Mouse (Mus musculus) MEL (cell line): ENCODE measurements around the gene Gpr37l1. TPM values are rescaled to one million over a fixed set of nuclear protein-coding genes. Genes with fewer than 3 reads are reported as not detected.

Source experiments
- DNase-seq: peaks from one replicate; pipeline ENCODE4 v3.0.0; 2011; ENCODE audit warnings: low read depth, low spot score
- H3K27ac ChIP-seq: 2 replicates; pipeline ENCODE4 v1.5.1; 2012; ENCODE audit warnings: low read depth, mild to moderate bottlenecking, control low read depth, low read length, moderate library complexity; ENCODE audit not compliant: control insufficient read depth
- H3K27me3 ChIP-seq, 2 experiments: fragments of 150-350 bp in 1 of 2; sonication (generic) in 1 of 2; 2 replicates each; pipeline ENCODE4 v1.6.1; 2012; ENCODE audit warnings: low read length in 2 of 2, mild to moderate bottlenecking in 2 of 2, improper control_type of control experiment in 1 of 2, moderate library complexity in 1 of 2; ENCODE audit not compliant: insufficient read depth in 2 of 2, control insufficient read depth in 1 of 2
- H3K36me3 ChIP-seq, 2 experiments: 2 replicates each; pipeline ENCODE4 v1.6.1; 2012 to 2014; ENCODE audit warnings: low read length in 2 of 2, improper control_type of control experiment in 1 of 2, inconsistent platforms in 1 of 2, mild to moderate bottlenecking in 1 of 2; ENCODE audit not compliant: insufficient read depth in 2 of 2, control insufficient read depth in 1 of 2
- H3K4me1 ChIP-seq, 2 experiments: fragments of 150-350 bp in 1 of 2; sonication (generic) in 1 of 2; 2 replicates each; pipeline ENCODE4 v1.6.1; 2012; ENCODE audit warnings: low read length in 2 of 2, improper control_type of control experiment in 1 of 2, mild to moderate bottlenecking in 1 of 2; ENCODE audit not compliant: insufficient read depth in 2 of 2, control insufficient read depth in 1 of 2
- H3K4me3 ChIP-seq, 2 experiments: fragments of 150-350 bp in 1 of 2; sonication (generic) in 1 of 2; 2 replicates each; pipeline ENCODE4 v1.5.1; 2012; ENCODE audit warnings: low read depth in 2 of 2, low read length in 2 of 2, mild to moderate bottlenecking in 2 of 2, moderate library complexity in 2 of 2, control low read depth in 1 of 2, improper control_type of control experiment in 1 of 2; ENCODE audit not compliant: control insufficient read depth in 1 of 2, insufficient read depth in 1 of 2
- H3K79me2 ChIP-seq: 2 replicates; pipeline ENCODE4 v1.6.1; 2012; ENCODE audit warnings: mild to moderate bottlenecking, low read length, moderate library complexity; ENCODE audit not compliant: control insufficient read depth, poor library complexity, insufficient read depth
- H3K9ac ChIP-seq: 2 replicates; pipeline ENCODE4 v1.6.1; 2012; ENCODE audit warnings: low read depth, mild to moderate bottlenecking, control low read depth, low read length, moderate library complexity; ENCODE audit not compliant: control insufficient read depth, poor library complexity, severe bottlenecking
- H3K9me3 ChIP-seq: fragments of 150-350 bp; sonication (generic); replicated peaks from 2 replicates; pipeline ENCODE4 v1.6.1; 2012; ENCODE audit warnings: mild to moderate bottlenecking, low read length, improper control_type of control experiment, moderate library complexity; ENCODE audit not compliant: insufficient read depth
- BHLHE40 ChIP-seq: IDR thresholded peaks from 2 replicates; pipeline ENCODE4 v1.6.1; 2012; ENCODE audit warnings: low read depth, mild to moderate bottlenecking, inconsistent platforms, low read length, improper control_type of control experiment, borderline replicate concordance
- CHD2 ChIP-seq: IDR thresholded peaks from 2 replicates; pipeline ENCODE4 v1.6.1; 2011; ENCODE audit warnings: low read length, improper control_type of control experiment
- CTCF ChIP-seq, 3 experiments: IDR thresholded peaks in 2 of 3; conservative IDR thresholded peaks in 1 of 3; 2 replicates each; pipeline ENCODE4 v1.5.1; 2011 to 2012; ENCODE audit warnings: low read length in 3 of 3, low read depth in 2 of 3, mild to moderate bottlenecking in 2 of 3, improper control_type of control experiment in 1 of 3, inconsistent platforms in 1 of 3, mixed read lengths in 1 of 3, moderate library complexity in 1 of 3; ENCODE audit not compliant: control insufficient read depth in 1 of 3, insufficient read depth in 1 of 3, poor library complexity in 1 of 3, severe bottlenecking in 1 of 3
- E2F4 ChIP-seq: IDR thresholded peaks from 2 replicates; pipeline ENCODE4 v1.6.1; 2011; ENCODE audit warnings: low read depth, low read length, improper control_type of control experiment, borderline replicate concordance
- ELF1 ChIP-seq: IDR thresholded peaks from 2 replicates; pipeline ENCODE4 v1.6.1; 2014; ENCODE audit warnings: low read depth, mild to moderate bottlenecking, inconsistent platforms, low read length, improper control_type of control experiment, moderate library complexity
- EP300 ChIP-seq, 2 experiments: IDR thresholded peaks; 2 replicates each; pipeline ENCODE4 v1.6.1; 2011; ENCODE audit warnings: improper control_type of control experiment in 2 of 2, low read length in 2 of 2, low read depth in 1 of 2, mild to moderate bottlenecking in 1 of 2
- GABPA ChIP-seq: IDR thresholded peaks from 2 replicates; pipeline ENCODE4 v1.6.1; 2012; ENCODE audit warnings: low read depth, mild to moderate bottlenecking, inconsistent platforms, low read length, improper control_type of control experiment, moderate library complexity
- GATA1 ChIP-seq: IDR thresholded peaks from 2 replicates; pipeline ENCODE4 v1.6.1; 2011; ENCODE audit warnings: low read depth, low read length, improper control_type of control experiment
- HCFC1 ChIP-seq: IDR thresholded peaks from 2 replicates; pipeline ENCODE4 v1.6.1; 2012; ENCODE audit warnings: low read depth, mild to moderate bottlenecking, inconsistent platforms, low read length, improper control_type of control experiment, moderate library complexity
- JUND ChIP-seq: IDR thresholded peaks from 2 replicates; pipeline ENCODE4 v1.6.1; 2011; ENCODE audit warnings: low read depth, mild to moderate bottlenecking, improper control_type of control experiment, low read length
- KAT2A ChIP-seq: conservative IDR thresholded peaks from 2 replicates; pipeline ENCODE4 v1.6.1; 2012; ENCODE audit warnings: low read depth, low read length, improper control_type of control experiment, inconsistent platforms
- MAX ChIP-seq: IDR thresholded peaks from 2 replicates; pipeline ENCODE4 v1.6.1; 2011; ENCODE audit warnings: low read length, improper control_type of control experiment
- MAZ ChIP-seq: IDR thresholded peaks from 2 replicates; pipeline ENCODE4 v1.6.1; 2012; ENCODE audit warnings: low read depth, mild to moderate bottlenecking, inconsistent platforms, low read length, improper control_type of control experiment
- MYB ChIP-seq: IDR thresholded peaks from 2 replicates; pipeline ENCODE4 v1.6.1; 2011; ENCODE audit warnings: mild to moderate bottlenecking, low read depth, low read length, improper control_type of control experiment
- NELFE ChIP-seq: IDR thresholded peaks from 2 replicates; pipeline ENCODE4 v1.6.1; 2011; ENCODE audit warnings: low read depth, low read length, improper control_type of control experiment
- POLR2AphosphoS2 ChIP-seq: IDR thresholded peaks from 2 replicates; pipeline ENCODE4 v1.6.1; 2011; ENCODE audit warnings: low read length, improper control_type of control experiment
- RAD21 ChIP-seq: IDR thresholded peaks from 2 replicates; pipeline ENCODE4 v1.6.1; 2011; ENCODE audit warnings: mild to moderate bottlenecking, low read depth, low read length, improper control_type of control experiment
- RCOR1 ChIP-seq: IDR thresholded peaks from 2 replicates; pipeline ENCODE4 v1.6.1; 2012; ENCODE audit warnings: low read depth, mild to moderate bottlenecking, inconsistent platforms, low read length, improper control_type of control experiment
- SMC3 ChIP-seq: IDR thresholded peaks from 2 replicates; pipeline ENCODE4 v1.6.1; 2011; ENCODE audit warnings: low read depth, low read length, improper control_type of control experiment
- TAL1 ChIP-seq: IDR thresholded peaks from 2 replicates; pipeline ENCODE4 v1.6.1; 2012; ENCODE audit warnings: mild to moderate bottlenecking, inconsistent platforms, low read length, moderate library complexity, mixed read lengths
- TCF12 ChIP-seq: IDR thresholded peaks from 2 replicates; pipeline ENCODE4 v1.6.1; 2014; ENCODE audit warnings: low read depth, mild to moderate bottlenecking, inconsistent platforms, low read length, improper control_type of control experiment, moderate library complexity
- USF1 ChIP-seq: IDR thresholded peaks from 2 replicates; pipeline ENCODE4 v1.6.1; 2014; ENCODE audit warnings: low read depth, mild to moderate bottlenecking, inconsistent platforms, low read length, improper control_type of control experiment, moderate library complexity
- USF2 ChIP-seq, 2 experiments: IDR thresholded peaks; 2 replicates each; pipeline ENCODE4 v1.6.1; 2011 to 2012; ENCODE audit warnings: improper control_type of control experiment in 2 of 2, low read length in 2 of 2, borderline replicate concordance in 1 of 2, inconsistent platforms in 1 of 2, low read depth in 1 of 2, mild to moderate bottlenecking in 1 of 2; ENCODE audit not compliant: insufficient read depth in 1 of 2
- ZKSCAN1 ChIP-seq: IDR thresholded peaks from 2 replicates; pipeline ENCODE4 v1.6.1; 2012; ENCODE audit warnings: low read depth, mild to moderate bottlenecking, inconsistent platforms, low read length, improper control_type of control experiment, moderate library complexity
- ZNF384 ChIP-seq: IDR thresholded peaks from 2 replicates; pipeline ENCODE4 v1.6.1; 2012; ENCODE audit warnings: low read depth, mild to moderate bottlenecking, inconsistent platforms, low read length, improper control_type of control experiment
- polyA plus RNA-seq, 2 experiments: library from polyadenylated mRNA; stranded (reverse) in 1 of 2; unstranded in 1 of 2; fragments of >175 nt in 1 of 2; fragments of >200 nt in 1 of 2; gene quantifications; 2 replicates each; pipeline versions ENCODE4 v1.2.1 to v1.2.4; 2012; ENCODE audit warnings: low replicate concordance in 2 of 2, low read depth in 1 of 2; ENCODE audit not compliant: insufficient read length in 2 of 2, insufficient read depth in 1 of 2, missing spikeins in 1 of 2
- total RNA-seq: library from RNA; depleted of rRNA; stranded (reverse); fragments of 300-350 nt; gene quantifications from 2 replicates; pipeline ENCODE4 v1.2.3, GENCODE M21; 2012

Gene Gpr37l1
- total and polyA plus RNA-seq, 3 experiments = not detected

- TF ChIP-seq POLR2AphosphoS2 = peak; percentile 92; the same call in 1 of the 2 replicates
- no peak for TF ChIP-seq BHLHE40
- TF ChIP-seq ZNF384 = no peak
- TF ChIP-seq KAT2A = no peak
- TF ChIP-seq MAZ = peak; percentile 71
- no peak for TF ChIP-seq ZKSCAN1
- TF ChIP-seq USF2 (IDR thresholded peaks at IDR 0.05; ENCODE audit: borderline replicate concordance in 1 of 2, insufficient read depth in 1 of 2, low read depth in 1 of 2, low read length in 2 of 2) = no peak
- no peak for TF ChIP-seq E2F4
- TF ChIP-seq ELF1 = peak; percentile 72; the same call in 1 of the 2 replicates
- TF ChIP-seq RCOR1 = no peak; the same call in 1 of the 2 replicates
- TF ChIP-seq TCF12 = peak; percentile 89
- TF ChIP-seq GABPA = no peak
- TF ChIP-seq GATA1 = peak; percentile 85
- no peak; the same call in 1 of the 2 replicates for TF ChIP-seq MAX
- TF ChIP-seq SMC3 = no peak
- TF ChIP-seq CHD2 = no peak
- TF ChIP-seq HCFC1 = peak; percentile 52; the same call in 1 of the 2 replicates
Measured at GRCm38 (mm10) chr1:135131034-135131433, 36.4 kb downstream of the Gpr37l1 start (continued).

GRCm38 (mm10) chr1:135130376-135131018, 37.0 kb downstream of the Gpr37l1 start:
- peaks cover 1 to 12% of the 10 kb centered on the region in 2 experiments; a peak in 3 of 4 replicates for H3K36me3 ChIP-seq
- H3K27ac ChIP-seq = peak overlapping the region; percentile 99
- H3K9ac ChIP-seq = peak overlapping the region; percentile 62
- no peaks in the 10 kb centered on the region for H3K27me3 ChIP-seq
- TF ChIP-seq HCFC1 = no peak
- TF ChIP-seq KAT2A = no peak
- TF ChIP-seq MAX = peak; percentile 33; the same call in 1 of the 2 replicates
- no peak for TF ChIP-seq EP300 (IDR thresholded peaks at IDR 0.05; ENCODE audit: low read depth in 1 of 2, low read length in 2 of 2)
- peak in 2 of 3 experiments; percentile 21 to 22; a peak in 1 of 6 replicates for TF ChIP-seq CTCF (IDR thresholded peaks at IDR 0.05 in 2 of 3, conservative IDR thresholded peaks at IDR 0.05 in 1 of 3; ENCODE audit: control insufficient read depth in 1 of 3, insufficient read depth in 1 of 3, low read depth in 2 of 3, low read length in 3 of 3, poor library complexity in 1 of 3, severe bottlenecking in 1 of 3)
- TF ChIP-seq USF1 = peak; percentile 88
- no peak for TF ChIP-seq JUND
- no peak for TF ChIP-seq TAL1
- TF ChIP-seq GATA1 = no peak
- TF ChIP-seq NELFE = no peak
- TF ChIP-seq USF2 (IDR thresholded peaks at IDR 0.05; ENCODE audit: borderline replicate concordance in 1 of 2, insufficient read depth in 1 of 2, low read depth in 1 of 2, low read length in 2 of 2) = peak in 1 of 2 experiments; percentile 62; a peak in 2 of 4 replicates
- TF ChIP-seq ZNF384 = peak; percentile 32; the same call in 1 of the 2 replicates
- no peak for TF ChIP-seq RAD21
- TF ChIP-seq MYB = no peak
- peak; percentile 58; the same call in 1 of the 2 replicates for TF ChIP-seq BHLHE40
- no peaks in the 10 kb centered on the region for H3K9me3 ChIP-seq
- H3K79me2 ChIP-seq = peaks cover 38% of the 10 kb centered on the region
- H3K4me1 ChIP-seq = peaks cover 0 to 21% of the 10 kb centered on the region in 2 experiments; a peak in 3 of 4 replicates
- peak overlapping the region; percentile 54 to 86 for H3K4me3 ChIP-seq
- DNase-seq = peak; percentile 73
